Mouse (Mus musculus) testis, adult 2 months (tissue): ENCODE measurements at regions not wholly inside any gene's neighbourhood (a gene's known extent, or its start where the extent isn't known, plus 50 kb on each side); places are given as distances from the start of the nearest gene placed in this dataset.
A peak's percentile ranks its signal among the peaks of the same experiment; 100 is the strongest.

Experiments
- H3K27ac ChIP-seq: fragments of 200-500 bp; 2 replicates; pipeline ENCODE4 v1.5.1; 2012; ENCODE audit warnings: low read depth, low read length; ENCODE audit not compliant: control insufficient read depth, insufficient read depth
- H3K27me3 ChIP-seq: fragments of 200-500 bp; 2 replicates; pipeline ENCODE4 v1.6.1; 2012; ENCODE audit warnings: mild to moderate bottlenecking, low read length, moderate library complexity; ENCODE audit not compliant: control insufficient read depth, insufficient read depth
- H3K36me3 ChIP-seq: fragments of 200-500 bp; 2 replicates; pipeline ENCODE4 v1.6.1; 2012; ENCODE audit warnings: mild to moderate bottlenecking, low read length; ENCODE audit not compliant: control insufficient read depth, insufficient read depth
- H3K4me1 ChIP-seq: fragments of 200-500 bp; 2 replicates; pipeline ENCODE4 v1.6.1; 2012; ENCODE audit warnings: low read length; ENCODE audit not compliant: control insufficient read depth, insufficient read depth
- H3K4me3 ChIP-seq: fragments of 200-500 bp; 2 replicates; pipeline ENCODE4 v1.5.1; 2012; ENCODE audit warnings: low read depth, mild to moderate bottlenecking, low read length, moderate library complexity, mixed read lengths; ENCODE audit not compliant: control insufficient read depth
- CTCF ChIP-seq: fragments of 200-500 bp; IDR thresholded peaks from 2 replicates; pipeline ENCODE4 v1.5.1; 2012; ENCODE audit warnings: low read depth, mild to moderate bottlenecking, inconsistent platforms, low read length, moderate library complexity; ENCODE audit not compliant: control insufficient read depth, insufficient read depth, insufficient replicate concordance
- POLR2A ChIP-seq: fragments of 200-500 bp; IDR thresholded peaks from 2 replicates; pipeline ENCODE4 v1.6.1; 2012; ENCODE audit warnings: low read depth, mild to moderate bottlenecking, inconsistent platforms, low read length, moderate library complexity; ENCODE audit not compliant: control insufficient read depth

DNA sequence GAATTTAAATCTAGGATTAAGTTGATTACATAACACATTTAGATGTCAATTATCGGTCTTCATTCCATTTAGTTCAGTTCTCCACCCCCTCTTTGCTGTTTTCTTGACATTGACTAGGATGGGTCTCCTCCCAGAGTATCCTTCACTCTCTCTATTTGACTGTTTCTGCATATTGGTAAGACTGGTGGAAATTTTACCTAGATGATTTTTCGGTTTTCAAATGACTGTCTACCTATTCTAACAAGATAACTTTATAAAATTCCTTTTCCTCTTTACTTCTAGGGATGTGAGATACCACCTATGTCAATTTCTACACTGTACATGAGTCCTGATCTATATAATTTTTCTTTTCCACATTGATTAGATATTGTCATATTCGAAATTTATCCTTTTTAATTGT, 142.4 kb upstream of the Ccdc54 start:
- Histone ChIP-seq H3K27me3 (no peaks in the 10 kb centered on the region), H3K4me3 (no peak overlapping the region), H3K27ac (no peak overlapping the region), H3K36me3 (no peaks in the 10 kb centered on the region), H3K4me1 (peaks cover 13% of the 10 kb centered on the region)
- TF ChIP-seq POLR2A (no peak), CTCF (no peak)

DNA sequence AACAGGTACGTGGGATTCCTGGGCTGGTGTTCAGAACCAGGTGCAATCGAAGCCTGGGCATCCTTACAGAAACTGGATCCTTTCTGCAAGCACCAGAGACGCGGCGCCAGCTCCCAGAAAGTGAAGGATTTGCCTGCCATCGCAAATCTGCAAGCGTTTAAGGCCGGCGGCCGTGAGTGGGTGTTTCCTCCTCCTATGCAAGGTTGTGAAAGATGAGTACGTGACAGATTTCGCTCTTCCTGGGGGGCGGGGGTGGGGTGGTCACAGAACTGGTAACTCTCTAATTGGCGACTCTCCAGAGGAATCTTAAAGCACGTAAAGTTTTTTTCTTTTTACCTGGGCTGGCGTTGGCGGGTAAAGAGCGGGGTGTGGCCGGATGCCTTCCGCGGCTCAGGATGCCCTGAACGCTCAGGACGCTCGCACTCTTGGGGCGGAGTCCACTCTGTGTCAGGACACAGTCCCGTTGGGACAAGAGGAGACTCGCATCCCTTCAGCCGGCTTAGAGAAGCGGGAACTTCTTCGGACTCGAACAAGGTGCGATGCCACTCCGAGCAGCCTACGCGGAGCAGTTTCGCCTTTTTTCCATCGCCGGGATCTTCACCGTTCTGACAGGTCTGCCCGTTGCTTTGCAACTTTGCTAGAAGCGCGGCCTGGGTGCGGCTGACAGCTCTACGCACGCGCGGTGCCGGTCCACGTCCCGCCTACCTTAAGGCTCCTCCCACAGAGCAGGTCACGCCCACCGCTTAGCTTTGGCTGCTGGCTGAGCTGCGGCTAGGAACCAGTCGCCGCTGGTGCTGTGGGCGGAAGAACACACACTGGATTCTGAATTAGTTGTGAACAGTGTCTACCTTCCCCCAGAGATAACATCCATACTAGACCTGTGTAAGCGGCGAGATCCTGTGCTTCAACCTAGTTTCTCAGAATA, 141.4 kb upstream of the Ccdc54 start:
- peak overlapping the region; percentile 71 for H3K27ac ChIP-seq
- TF ChIP-seq CTCF (peak; percentile 2; the same call in 1 of the 2 replicates), POLR2A (peak; percentile 90)
- peaks cover 11% of the 10 kb centered on the region for H3K4me1 ChIP-seq
- H3K4me3 ChIP-seq, result peak overlapping the region; percentile 94
- H3K36me3 ChIP-seq, result no peaks in the 10 kb centered on the region
- no peaks in the 10 kb centered on the region for H3K27me3 ChIP-seq

GRCm38 (mm10) chr16:50729341-50729740, 138.4 kb upstream of the Ccdc54 start:
- no peak overlapping the region for H3K4me3 ChIP-seq

DNA sequence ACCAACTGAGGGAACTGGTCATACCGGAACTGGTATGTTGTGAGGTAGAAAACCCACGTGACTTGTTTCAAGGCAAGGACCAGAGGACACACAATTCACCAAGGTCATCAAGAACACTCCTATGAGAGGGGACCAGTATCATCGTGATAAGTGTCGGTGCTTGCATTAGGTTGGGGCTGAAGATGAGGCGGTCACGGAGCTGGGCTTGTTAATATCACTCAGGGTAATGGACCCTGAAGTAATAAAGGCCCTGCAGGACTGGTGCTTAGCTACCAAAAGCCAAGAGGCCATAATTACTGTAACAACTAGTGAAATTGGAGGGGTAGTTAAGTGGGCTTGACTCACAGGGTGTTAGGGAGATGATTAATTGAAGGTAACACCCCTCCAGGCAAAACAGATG, 132.2 kb upstream of the Ccdc54 start:
- Histone ChIP-seq H3K36me3 (no peaks in the 10 kb centered on the region), H3K4me1 (no peaks in the 10 kb centered on the region)

More at GRCm38 (mm10) chr16:50729341-50729740, 138.4 kb upstream of the Ccdc54 start:
- H3K27ac ChIP-seq, result no peak overlapping the region
- TF ChIP-seq POLR2A (no peak), CTCF (no peak)
- peaks cover 8% of the 10 kb centered on the region for H3K4me1 ChIP-seq
- no peaks in the 10 kb centered on the region for H3K27me3 ChIP-seq
- no peaks in the 10 kb centered on the region for H3K36me3 ChIP-seq

GRCm38 (mm10) chr16:50717306-50718017, 126.5 kb upstream of the Ccdc54 start:
- H3K4me1 ChIP-seq, result no peaks in the 10 kb centered on the region
- no peaks in the 10 kb centered on the region for H3K36me3 ChIP-seq
- no peak for TF ChIP-seq POLR2A
- TF ChIP-seq CTCF, result no peak
- H3K27me3 ChIP-seq, result no peaks in the 10 kb centered on the region
- no peak overlapping the region for H3K27ac ChIP-seq
- no peak overlapping the region for H3K4me3 ChIP-seq

More for the DNA sequence above, 132.2 kb upstream of the Ccdc54 start:
- H3K27me3 ChIP-seq, result no peaks in the 10 kb centered on the region
- no peak overlapping the region for H3K4me3 ChIP-seq
- TF ChIP-seq CTCF, result no peak
- TF ChIP-seq POLR2A, result no peak
- no peak overlapping the region for H3K27ac ChIP-seq

DNA sequence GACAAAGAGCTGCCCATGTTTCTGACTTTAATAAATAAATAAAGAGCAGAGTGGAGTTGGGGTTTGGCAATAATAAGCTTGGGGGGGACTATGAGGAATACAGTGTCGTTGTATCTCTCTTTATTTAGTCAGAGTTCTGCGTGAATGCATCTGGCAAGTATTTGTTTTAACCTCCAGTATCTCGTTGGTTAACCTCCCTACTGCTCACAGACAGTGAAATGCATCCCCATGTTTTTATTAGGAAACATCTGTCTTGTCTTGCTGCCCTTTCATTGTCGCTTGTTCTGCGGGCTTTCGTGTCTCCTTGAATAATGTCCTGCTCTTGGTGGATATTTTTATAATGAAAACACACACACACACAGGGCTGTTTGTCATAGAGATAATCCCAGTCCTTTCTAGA, 118.8 kb upstream of the Ccdc54 start:
- TF ChIP-seq POLR2A (no peak), CTCF (no peak)
- Histone ChIP-seq H3K27ac (no peak overlapping the region), H3K27me3 (no peaks in the 10 kb centered on the region), H3K36me3 (no peaks in the 10 kb centered on the region), H3K4me3 (no peak overlapping the region), H3K4me1 (no peaks in the 10 kb centered on the region)

DNA sequence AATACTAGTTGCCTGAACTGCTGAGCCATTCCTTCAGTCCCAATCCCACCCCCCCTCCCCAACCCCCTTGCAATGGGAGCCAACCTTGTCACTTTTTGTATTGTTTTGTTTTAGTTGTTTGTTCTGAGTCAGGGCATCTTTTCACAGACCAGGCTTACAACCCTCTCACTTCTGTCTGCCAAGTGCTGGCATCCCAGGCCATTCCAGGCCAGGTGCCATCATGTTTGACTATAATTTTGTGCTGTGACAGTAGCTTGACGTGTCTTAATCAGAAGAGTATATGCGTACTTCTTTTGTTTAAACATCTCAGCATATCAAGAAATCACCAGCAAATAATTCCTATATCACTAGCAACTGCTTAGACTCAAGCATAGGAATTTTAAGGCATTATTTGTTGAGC, 117.0 kb upstream of the Ccdc54 start:
- H3K4me1 ChIP-seq, result no peaks in the 10 kb centered on the region
- TF ChIP-seq POLR2A, result no peak
- TF ChIP-seq CTCF, result no peak
- H3K27me3 ChIP-seq, result no peaks in the 10 kb centered on the region

More for the DNA sequence above, 117.0 kb upstream of the Ccdc54 start:
- H3K36me3 ChIP-seq, result no peaks in the 10 kb centered on the region
- H3K4me3 ChIP-seq, result no peak overlapping the region
- no peak overlapping the region for H3K27ac ChIP-seq
